Mouse (Mus musculus): ENCODE measurements around the gene Bdh2. TPM values are rescaled to one million over a fixed set of nuclear protein-coding genes. Genes with fewer than 3 reads are reported as not detected.

Bdh2 gene
- polyA plus RNA-seq, 1 experiment = not detected

DNA sequence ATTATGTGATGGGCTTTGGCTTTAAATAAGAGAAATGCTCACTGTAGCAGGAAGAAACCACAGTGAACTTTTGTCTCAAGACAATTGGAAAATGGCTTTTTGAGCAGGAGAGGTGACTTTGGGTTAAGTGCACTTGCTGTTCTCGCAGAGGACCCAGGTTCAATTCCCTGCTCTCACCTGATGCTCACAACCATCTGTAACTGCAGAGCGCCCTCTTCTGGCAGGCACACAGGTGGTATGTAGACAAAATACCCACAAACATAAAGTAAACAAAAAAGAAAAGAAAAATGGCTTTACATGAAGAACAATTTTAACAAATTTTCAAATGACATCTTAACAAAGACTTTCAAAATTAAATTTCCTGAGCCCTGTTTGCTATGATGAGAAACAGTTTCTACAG, 46.6 kb downstream of the Bdh2 start:
- Histone ChIP-seq H3K4me3 (ENCODE audit: insufficient read depth, low read depth, low read length) (no peak overlapping the region), H3K4me1 (ENCODE audit: control insufficient read depth, insufficient read depth, low read length) (0 out of 2 replicates have a peak, but pooled peaks cover 2% of the 10 kb centered on the region), H3K27ac (ENCODE audit: insufficient read depth, low read depth, low read length) (no peak overlapping the region)
- TF ChIP-seq CTCF (IDR thresholded peaks at IDR 0.05; ENCODE audit: insufficient read depth, low read depth, low read length) (no peak), POLR2A (IDR thresholded peaks at IDR 0.05; ENCODE audit: insufficient read depth, low read depth, low read length) (no peak)
- WGBS = 62% methylated on average over 2 of the region's 2 CpGs

GRCm38 (mm10) chr3:135328560-135328959, 47.5 kb downstream of the Bdh2 start:
- Histone ChIP-seq H3K4me3 (ENCODE audit: insufficient read depth, low read depth, low read length) (no peak overlapping the region), H3K27ac (ENCODE audit: insufficient read depth, low read depth, low read length) (no peak overlapping the region), H3K4me1 (ENCODE audit: control insufficient read depth, insufficient read depth, low read length) (0 out of 2 replicates have a peak, but pooled peaks cover 2% of the 10 kb centered on the region)
- 65% methylated on average over 3 of the region's 3 CpGs for WGBS
- no peak for TF ChIP-seq CTCF (IDR thresholded peaks at IDR 0.05; ENCODE audit: insufficient read depth, low read depth, low read length)
- no peak for TF ChIP-seq POLR2A (IDR thresholded peaks at IDR 0.05; ENCODE audit: insufficient read depth, low read depth, low read length)

DNA sequence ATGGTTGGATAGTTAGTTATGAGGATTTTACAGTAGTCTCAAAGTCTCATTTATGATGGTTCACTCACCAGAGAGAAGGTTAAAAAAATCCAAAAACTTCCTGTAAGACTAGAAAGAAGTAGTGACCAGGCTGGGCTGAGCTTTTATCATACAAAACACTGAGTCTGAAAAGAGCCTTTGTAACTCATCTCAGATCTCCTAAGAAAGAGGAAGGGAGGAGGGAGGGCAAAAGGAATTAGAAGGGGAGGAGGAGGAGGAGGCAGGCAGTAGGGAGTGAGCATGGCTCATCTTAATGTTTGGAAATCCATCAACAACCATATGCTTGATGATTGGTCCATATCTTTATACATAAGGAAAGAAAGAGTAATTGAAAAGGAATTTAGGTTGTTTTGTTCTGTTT, 51.7 kb downstream of the Bdh2 start:
- Histone ChIP-seq H3K27ac (ENCODE audit: insufficient read depth, low read depth, low read length) (no peak overlapping the region), H3K4me1 (ENCODE audit: control insufficient read depth, insufficient read depth, low read length) (no peaks in the 10 kb centered on the region), H3K4me3 (ENCODE audit: insufficient read depth, low read depth, low read length) (no peak overlapping the region)
- no peak for TF ChIP-seq CTCF (IDR thresholded peaks at IDR 0.05; ENCODE audit: insufficient read depth, low read depth, low read length)
- TF ChIP-seq POLR2A (IDR thresholded peaks at IDR 0.05; ENCODE audit: insufficient read depth, low read depth, low read length) = no peak

DNA sequence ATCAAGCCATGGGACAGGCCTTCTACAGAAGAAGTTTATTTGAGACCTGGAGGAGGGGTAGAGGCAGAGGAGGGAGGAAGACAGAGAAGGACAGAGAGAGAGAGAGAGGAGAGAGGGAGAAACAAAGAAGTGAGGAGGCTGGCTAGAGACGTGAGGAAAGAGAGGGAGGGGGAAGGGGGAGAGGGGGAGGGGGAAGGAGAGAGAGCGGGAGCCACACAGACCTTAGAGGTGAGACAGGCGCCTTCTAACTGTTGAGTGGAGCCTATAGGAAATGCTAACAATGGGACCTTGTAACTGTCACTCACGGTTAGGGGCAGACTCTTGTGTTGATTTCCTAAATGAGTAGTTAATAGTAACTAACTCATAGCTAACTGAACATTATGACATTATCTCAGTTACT, 52.7 kb downstream of the Bdh2 start:
- TF ChIP-seq CTCF (IDR thresholded peaks at IDR 0.05; ENCODE audit: insufficient read depth, low read depth, low read length) = no peak
- no peak for TF ChIP-seq POLR2A (IDR thresholded peaks at IDR 0.05; ENCODE audit: insufficient read depth, low read depth, low read length)
- no peak overlapping the region for H3K4me3 ChIP-seq (ENCODE audit: insufficient read depth, low read depth, low read length)
- H3K4me1 ChIP-seq (ENCODE audit: control insufficient read depth, insufficient read depth, low read length) = no peaks in the 10 kb centered on the region
- 49% methylated on average over 4 of the region's 4 CpGs for WGBS
- H3K27ac ChIP-seq (ENCODE audit: insufficient read depth, low read depth, low read length) = no peak overlapping the region

DNA sequence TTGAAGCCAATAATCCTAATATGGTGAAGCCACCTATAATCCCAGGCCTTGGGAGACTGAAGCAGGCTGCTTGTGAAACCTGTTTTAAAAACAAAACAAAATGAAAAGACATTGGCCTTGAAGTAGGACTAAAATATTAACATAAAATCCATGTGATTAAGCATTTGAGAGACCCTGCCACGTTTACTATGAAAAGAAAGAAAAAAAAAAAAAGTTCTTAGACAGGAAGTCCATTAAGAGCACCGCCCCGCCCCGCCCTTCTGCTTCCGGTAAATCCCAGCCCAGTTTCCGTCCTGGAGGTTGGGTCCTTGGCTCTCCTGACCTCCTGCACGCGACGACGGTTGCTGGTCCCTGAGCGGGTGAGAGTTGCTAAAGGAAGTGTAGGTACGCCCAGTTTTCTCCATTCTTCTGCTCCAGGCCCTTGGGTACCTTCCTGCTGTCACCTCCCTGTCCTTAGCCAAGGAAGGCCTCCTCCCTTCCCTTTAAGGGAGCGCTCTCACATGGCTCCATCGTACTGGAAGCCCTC, 66.8 kb downstream of the Bdh2 start, which contains the start of gene Slc9b1:
Gene Slc9b1, plus strand, starts transcription at position 291 of the 526 bp plus-strand sequence.
- Histone ChIP-seq H3K4me1 (ENCODE audit: control insufficient read depth, insufficient read depth, low read length) (no peaks in the 10 kb centered on the region), H3K4me3 (ENCODE audit: insufficient read depth, low read depth, low read length) (no peak within 1 kb of the TSS), H3K27ac (ENCODE audit: insufficient read depth, low read depth, low read length) (no peak within 1 kb of the TSS)
- 86% methylated on average over 14 of the region's 14 CpGs for WGBS
- no peak for TF ChIP-seq POLR2A (IDR thresholded peaks at IDR 0.05; ENCODE audit: insufficient read depth, low read depth, low read length)
- TF ChIP-seq CTCF (IDR thresholded peaks at IDR 0.05; ENCODE audit: insufficient read depth, low read depth, low read length) = no peak

GRCm38 (mm10) chr3:135349022-135349421, 68.0 kb downstream of the Bdh2 start:
- Histone ChIP-seq H3K4me1 (ENCODE audit: control insufficient read depth, insufficient read depth, low read length) (no peaks in the 10 kb centered on the region), H3K27ac (ENCODE audit: insufficient read depth, low read depth, low read length) (no peak overlapping the region), H3K4me3 (ENCODE audit: insufficient read depth, low read depth, low read length) (no peak overlapping the region)
- TF ChIP-seq POLR2A (IDR thresholded peaks at IDR 0.05; ENCODE audit: insufficient read depth, low read depth, low read length) = no peak
- TF ChIP-seq CTCF (IDR thresholded peaks at IDR 0.05; ENCODE audit: insufficient read depth, low read depth, low read length) = no peak

- 97% methylated on average over 3 of the region's 3 CpGs for WGBS
- Histone ChIP-seq H3K4me3 (ENCODE audit: insufficient read depth, low read depth, low read length) (no peak overlapping the region), H3K27ac (ENCODE audit: insufficient read depth, low read depth, low read length) (no peak overlapping the region), H3K4me1 (ENCODE audit: control insufficient read depth, insufficient read depth, low read length) (no peaks in the 10 kb centered on the region)
- TF ChIP-seq CTCF (IDR thresholded peaks at IDR 0.05; ENCODE audit: insufficient read depth, low read depth, low read length) = no peak
- no peak for TF ChIP-seq POLR2A (IDR thresholded peaks at IDR 0.05; ENCODE audit: insufficient read depth, low read depth, low read length)
Observed at GRCm38 (mm10) chr3:135351857-135352256, 70.8 kb downstream of the Bdh2 start.

Other genes with a start within 250 kb of the Bdh2 start
- 38.3 TPM in 1 of 2 replicates, not detected in the other for gene Cenpe, start 68.7 kb upstream of the Bdh2 start, polyA plus RNA-seq (2012; ENCODE audit: insufficient read depth, insufficient read length, low replicate concordance, missing spikeins)
- not detected in 2 replicates for gene Slc9b2, start 26.5 kb downstream of the Bdh2 start, polyA plus RNA-seq (2012; ENCODE audit: insufficient read depth, insufficient read length, low replicate concordance, missing spikeins)
- gene Slc9b1, start 66.8 kb downstream of the Bdh2 start, polyA plus RNA-seq (2012; ENCODE audit: insufficient read depth, insufficient read length, low replicate concordance, missing spikeins) = not detected in 2 replicates
- gene Cisd2, start 142.7 kb downstream of the Bdh2 start, polyA plus RNA-seq (2012; ENCODE audit: insufficient read depth, insufficient read length, low replicate concordance, missing spikeins) = not detected in 2 replicates
- 60.9 and 109 TPM in 2 replicates for gene Ube2d3, start 156.9 kb downstream of the Bdh2 start, polyA plus RNA-seq (2012; ENCODE audit: insufficient read depth, insufficient read length, low replicate concordance, missing spikeins)
- gene Manba, start 204.4 kb downstream of the Bdh2 start, polyA plus RNA-seq (2012; ENCODE audit: insufficient read depth, insufficient read length, low replicate concordance, missing spikeins) = not detected in 2 replicates